Mouse (Mus musculus) spleen, adult 2 months (tissue): ENCODE measurements around the gene Anp32e. TPM values are rescaled to one million over a fixed set of nuclear protein-coding genes. Genes with fewer than 3 reads are reported as not detected.

Experiments used
- DNase-seq, 2 experiments: peaks; one replicate each; pipeline versions ENCODE4 v3.0.0 to v3.0.0-alpha.2; 2012 to 2021; ENCODE audit warnings: low spot score in 2 of 2, low read depth in 1 of 2
- H3K27ac ChIP-seq: fragments of 200-500 bp; 2 replicates; pipeline ENCODE4 v1.5.1; 2012; ENCODE audit warnings: low read length, inconsistent platforms; ENCODE audit not compliant: insufficient read depth
- H3K27me3 ChIP-seq: fragments of 200-500 bp; 2 replicates; pipeline ENCODE4 v1.6.1; 2012; ENCODE audit warnings: mild to moderate bottlenecking, moderate library complexity, low read length, inconsistent platforms; ENCODE audit not compliant: control insufficient read depth, insufficient read depth
- H3K36me3 ChIP-seq: fragments of 200-500 bp; 2 replicates; pipeline ENCODE4 v1.6.1; 2012; ENCODE audit warnings: mild to moderate bottlenecking, low read length, inconsistent platforms; ENCODE audit not compliant: control insufficient read depth, insufficient read depth
- H3K4me1 ChIP-seq: fragments of 200-500 bp; 2 replicates; pipeline ENCODE4 v1.6.1; 2011; ENCODE audit warnings: inconsistent platforms; ENCODE audit not compliant: control insufficient read depth, insufficient read depth, insufficient read length
- H3K4me3 ChIP-seq: fragments of 200-500 bp; 2 replicates; pipeline ENCODE4 v1.5.1; 2011; ENCODE audit warnings: mild to moderate bottlenecking, inconsistent platforms; ENCODE audit not compliant: insufficient read depth, insufficient read length; ENCODE audit errors: extremely low read depth
- CTCF ChIP-seq: fragments of 200-500 bp; IDR thresholded peaks from 2 replicates; pipeline ENCODE4 v1.5.1; 2011; ENCODE audit warnings: mild to moderate bottlenecking, inconsistent platforms; ENCODE audit not compliant: insufficient read depth, insufficient read length, insufficient replicate concordance; ENCODE audit errors: extremely low read depth
- POLR2A ChIP-seq: fragments of 200-500 bp; IDR thresholded peaks from 2 replicates; pipeline ENCODE4 v1.6.1; 2011; ENCODE audit warnings: low read depth, low read length, inconsistent platforms
- WGBS: fragments of 180-500 bp; shearing (Covaris S2); methylation state at CpG from one replicate; pipeline ENCODE4 v1.1.7; 2018; 5-methylcytosine and 5-hydroxymethylcytosine counted together
- polyA plus RNA-seq: library from polyadenylated mRNA; depleted of rRNA; stranded (reverse); fragments of >200 nt; gene quantifications from 2 replicates; pipeline ENCODE4 v1.2.3, GENCODE M21; 2012

The Anp32e gene
- polyA plus RNA-seq, 1 experiment, result 12.7 TPM

DNA sequence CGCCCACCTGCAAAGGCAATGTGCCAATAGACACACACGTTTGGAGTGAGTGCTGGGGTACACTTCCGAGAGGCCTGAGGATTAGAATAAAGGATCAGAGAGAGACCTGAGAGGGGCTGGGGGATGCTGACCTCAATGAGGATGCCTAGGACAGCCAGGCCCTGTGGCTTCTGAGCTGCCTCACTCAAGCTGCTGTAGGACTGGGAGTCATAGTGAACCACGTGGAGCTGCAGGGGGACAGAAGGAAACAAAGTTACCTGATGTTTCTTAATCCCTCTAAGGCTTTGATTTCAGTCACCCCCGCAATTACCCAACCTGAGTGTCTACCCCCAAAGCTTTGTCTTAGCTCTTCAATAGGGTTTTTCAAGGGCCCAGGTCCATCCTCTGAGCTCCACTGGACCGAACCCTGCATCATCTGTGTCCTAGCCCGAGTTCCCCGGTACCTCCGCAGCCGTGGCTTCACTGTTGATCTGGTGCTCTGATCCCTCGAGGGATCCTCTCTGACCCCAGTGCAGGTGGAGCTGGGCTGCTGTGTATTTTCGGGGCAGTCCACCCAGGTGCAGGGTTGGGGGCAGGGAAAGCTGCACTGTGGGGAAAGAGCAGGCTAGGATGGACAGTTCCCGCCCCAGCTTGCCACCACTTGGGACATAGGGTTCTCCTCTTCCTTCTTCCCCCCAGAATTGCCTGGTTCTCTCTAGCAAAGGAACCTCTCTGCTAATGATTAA, 29.1 kb upstream of the Anp32e start:
- no peak overlapping the region for H3K27ac ChIP-seq
- H3K27me3 ChIP-seq, result peaks cover 8% of the 10 kb centered on the region
- WGBS, result 66% methylated on average over 13 of the region's 13 CpGs
- DNase-seq, result no peak
- no peak for TF ChIP-seq POLR2A
- TF ChIP-seq CTCF, result no peak
- H3K4me1 ChIP-seq, result 0 out of 2 replicates have a peak, but pooled peaks cover 3% of the 10 kb centered on the region
- H3K4me3 ChIP-seq, result no peak overlapping the region
- H3K36me3 ChIP-seq, result no peaks in the 10 kb centered on the region

DNA sequence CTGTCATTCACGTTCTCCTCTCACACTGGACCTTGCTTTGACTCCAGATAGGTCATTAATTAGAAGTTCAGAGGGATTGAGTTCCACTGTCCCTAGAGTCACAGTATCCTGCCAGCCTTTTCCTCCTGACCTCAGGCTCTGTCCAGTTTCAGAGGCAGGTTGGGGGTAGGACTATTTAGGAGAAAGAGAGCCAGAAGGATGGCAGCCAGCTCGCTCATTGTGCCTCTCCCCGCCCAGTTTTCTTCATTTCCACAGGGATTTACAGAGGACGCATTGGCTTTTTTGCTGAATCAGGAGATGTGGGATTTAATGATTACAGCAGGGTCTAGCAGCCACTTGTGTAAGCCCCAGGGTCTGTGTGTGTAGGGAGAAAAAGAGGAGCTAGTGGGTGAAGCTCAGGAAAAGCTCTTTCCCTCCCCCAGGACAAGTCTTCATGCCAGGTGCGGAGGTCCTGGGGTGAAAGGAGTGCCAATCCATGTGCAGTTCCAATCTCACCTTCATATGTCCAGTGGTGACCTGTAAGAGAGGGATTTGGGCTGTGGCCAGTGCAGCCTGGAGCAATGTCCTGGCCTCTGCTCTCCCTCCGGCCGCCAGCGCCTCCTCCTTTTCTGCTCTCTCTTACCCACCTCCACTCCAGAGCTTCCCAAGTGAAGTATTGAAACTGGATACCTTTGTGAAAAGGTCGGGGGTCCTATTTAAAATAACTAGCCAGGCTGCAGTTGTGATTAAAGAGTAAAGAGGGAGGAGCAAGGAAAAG, 27.3 kb upstream of the Anp32e start:
- H3K36me3 ChIP-seq, result no peaks in the 10 kb centered on the region
- 80% methylated on average over 9 of the region's 9 CpGs for whole genome bisulfite sequencing
- H3K27me3 ChIP-seq, result peaks cover 15% of the 10 kb centered on the region
- peaks cover 7% of the 10 kb centered on the region; the same call in 1 of the 2 replicates for H3K4me1 ChIP-seq
- no peak overlapping the region for H3K27ac ChIP-seq
- no peak for TF ChIP-seq CTCF
- no peak for TF ChIP-seq POLR2A
- DNase-seq, result no peak
- H3K4me3 ChIP-seq, result no peak overlapping the region

DNA sequence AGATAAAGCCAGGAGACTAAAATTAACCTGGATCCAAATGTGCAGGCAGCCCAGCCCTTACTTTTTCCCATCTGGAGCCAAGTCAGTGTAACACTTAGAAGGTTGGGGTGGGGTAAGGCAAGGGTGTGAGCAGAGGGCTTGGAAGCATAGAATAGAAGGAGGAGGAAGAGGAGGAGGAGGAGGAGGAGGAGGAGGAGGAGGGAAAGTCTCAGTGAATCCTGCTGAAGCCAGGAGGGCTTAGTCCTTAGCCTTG, 26.7 kb upstream of the Anp32e start:
- peaks cover 15% of the 10 kb centered on the region for H3K27me3 ChIP-seq
- no peaks in the 10 kb centered on the region for H3K36me3 ChIP-seq
- no peak for TF ChIP-seq POLR2A
- no peak for TF ChIP-seq CTCF
- H3K4me1 ChIP-seq, result peaks cover 7% of the 10 kb centered on the region; the same call in 1 of the 2 replicates
- DNase-seq, result no peak
- no peak overlapping the region for H3K4me3 ChIP-seq
- H3K27ac ChIP-seq, result no peak overlapping the region

DNA sequence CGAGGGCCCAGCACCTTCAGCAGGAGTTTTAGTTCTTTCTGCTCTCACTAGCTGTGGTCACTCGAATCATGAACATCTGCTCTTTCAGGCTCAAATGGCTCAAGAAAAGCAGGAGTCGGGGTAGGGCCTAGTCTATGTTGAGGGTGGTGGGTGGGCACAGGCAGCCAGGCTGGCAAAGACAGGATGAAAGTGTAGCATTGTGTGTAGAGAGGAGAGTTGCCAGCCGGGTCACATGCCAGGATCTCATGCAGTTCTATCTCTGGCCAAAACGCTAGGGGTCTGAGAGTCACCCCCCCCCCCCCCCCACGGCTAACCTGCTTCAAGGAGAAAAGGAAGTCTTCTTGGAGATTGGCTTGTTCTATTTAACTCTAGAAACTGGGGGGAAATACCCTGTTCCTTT, 26.4 kb upstream of the Anp32e start:
- DNase-seq, result no peak
- H3K36me3 ChIP-seq, result no peaks in the 10 kb centered on the region
- no peak overlapping the region for H3K27ac ChIP-seq
- peaks cover 7% of the 10 kb centered on the region; the same call in 1 of the 2 replicates for H3K4me1 ChIP-seq
- peaks cover 15% of the 10 kb centered on the region for H3K27me3 ChIP-seq
- WGBS, result 52% methylated on average over 6 of the region's 6 CpGs
- H3K4me3 ChIP-seq, result no peak overlapping the region
- TF ChIP-seq CTCF, result no peak
- no peak for TF ChIP-seq POLR2A

DNA sequence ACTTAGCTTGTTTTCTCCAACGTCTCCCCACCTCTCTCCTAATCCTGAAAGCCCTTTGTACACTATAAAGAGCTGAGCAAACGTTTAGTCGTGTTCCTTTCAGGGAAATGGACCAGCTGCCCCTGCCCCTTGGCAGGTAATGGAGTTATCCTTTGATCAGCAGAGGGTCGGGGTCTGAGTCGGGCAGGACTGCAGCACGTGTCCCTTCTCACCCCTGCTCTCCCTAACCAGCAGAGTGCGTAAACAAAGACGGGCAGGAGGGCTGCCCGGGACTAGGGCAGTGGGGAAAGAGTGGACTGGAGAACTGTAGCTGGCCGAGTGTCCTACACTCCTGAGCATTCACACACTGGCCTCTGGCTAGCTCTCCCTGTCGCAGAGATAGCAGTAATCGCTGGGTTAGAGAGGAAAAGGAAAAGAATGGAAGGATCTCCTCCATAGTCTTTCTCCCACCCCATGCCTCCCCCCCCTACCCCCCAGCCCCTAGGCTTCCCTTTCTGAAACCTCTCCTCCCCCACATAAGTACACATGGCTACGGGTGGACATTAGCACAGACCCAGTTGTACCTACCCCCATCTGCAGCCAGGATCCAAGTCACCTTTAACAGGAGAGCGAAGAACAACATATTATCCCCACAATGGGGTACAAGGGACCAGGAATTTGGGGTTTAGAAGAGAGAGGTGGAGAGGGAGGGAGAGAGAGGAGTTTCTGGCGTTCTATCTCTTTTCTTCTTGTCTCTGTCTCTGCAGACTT, 25.1 kb upstream of the Anp32e start:
- H3K27me3 ChIP-seq, result peaks cover 15% of the 10 kb centered on the region
- H3K27ac ChIP-seq, result no peak overlapping the region
- no peak for DNase-seq
- H3K36me3 ChIP-seq, result no peaks in the 10 kb centered on the region
- 35% methylated on average over 15 of the region's 15 CpGs for WGBS
- TF ChIP-seq CTCF (no peak), POLR2A (no peak)
- H3K4me1 ChIP-seq, result peaks cover 7% of the 10 kb centered on the region; the same call in 1 of the 2 replicates
- H3K4me3 ChIP-seq, result no peak overlapping the region

DNA sequence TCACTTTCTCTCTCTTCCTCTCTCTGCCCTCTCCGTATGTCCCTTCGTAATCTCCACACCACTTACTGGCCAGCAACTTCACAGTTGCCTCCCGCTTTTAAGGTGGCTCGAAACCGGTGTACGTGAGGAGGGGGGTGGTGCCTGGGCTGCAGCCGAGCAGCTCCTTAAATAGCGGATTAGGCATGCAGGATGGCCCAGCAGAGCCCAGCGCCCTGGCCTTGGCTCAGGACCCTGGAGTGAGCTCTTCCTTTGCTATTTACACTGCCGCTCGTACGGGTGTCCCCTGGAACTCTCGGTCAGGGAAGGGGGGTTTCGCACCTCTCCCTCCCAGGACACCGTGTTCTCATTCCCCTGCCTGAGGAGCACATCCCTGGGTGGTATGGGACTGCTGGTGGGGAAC, 24.5 kb upstream of the Anp32e start, which contains the start of gene Car14:
TSS of gene Car14 (minus strand) at position 124 of the 400 bp plus-strand sequence.
- 3% methylated on average over 15 of the region's 15 CpGs for WGBS
- DNase-seq, result no peak
- Histone ChIP-seq H3K27ac (no peak within 1 kb of the TSS), H3K36me3 (no peaks in the 10 kb centered on the region), H3K27me3 (peaks cover 15% of the 10 kb centered on the region), H3K4me3 (no peak within 1 kb of the TSS), H3K4me1 (peaks cover 7% of the 10 kb centered on the region; the same call in 1 of the 2 replicates)
- TF ChIP-seq CTCF (no peak), POLR2A (no peak)
